Mouse (Mus musculus): ENCODE results near the gene Numbl. TPM values are rescaled to one million over a fixed set of nuclear protein-coding genes. Genes with fewer than 3 reads are reported as not detected.
"Not testable (repeated sequence)": the region's sequence is repeated elsewhere in the genome, so short reads cannot be mapped to it uniquely, and the experiment has no call there.

The Numbl gene
- total RNA-seq (2021), result 10 to 100 TPM; 10.7 to 13.8 TPM

GRCm38 (mm10) chr7:27258205-27258899 is at the start of gene Numbl:
TSS of gene Numbl (plus strand) at chr7:27258433.
- intact Hi-C loops (cut with DNase I), result no loop called here

GRCm38 (mm10) chr7:27212626-27213025 is 45.6 kb upstream of the Numbl start:
- no peak for DNase-seq
- intact Hi-C loops (cut with DNase I), result no loop called here

More at GRCm38 (mm10) chr7:27258205-27258899, at the start of gene Numbl:
- peak; percentile 94 for DNase-seq

GRCm38 (mm10) chr7:27218586-27218985 is 39.6 kb upstream of the Numbl start:
- intact Hi-C loops (cut with DNase I), result no loop called here
- DNase-seq, result no peak

- intact Hi-C loops (cut with DNase I), result no loop called here
These were observed 38.3 kb upstream of the Numbl start for GRCm38 (mm10) chr7:27219937-27220336.

GRCm38 (mm10) chr7:27221939-27222338 is 36.3 kb upstream of the Numbl start:
- DNase-seq, result no peak
- intact Hi-C loops (cut with DNase I), result no loop called here

More at GRCm38 (mm10) chr7:27219937-27220336, 38.3 kb upstream of the Numbl start:
- DNase-seq, result no peak

GRCm38 (mm10) chr7:27222538-27222937 is 35.7 kb upstream of the Numbl start:
- no peak for DNase-seq
- intact Hi-C loops (cut with DNase I), result no loop called here

- peak; percentile 30 to 34 for DNase-seq
- intact Hi-C loops (cut with DNase I), result loop anchor here (2.0 kb wide), 1 partner anchor 18 kb away; no protein-coding TSS in a partner anchor
These were observed 33.2 kb upstream of the Numbl start for GRCm38 (mm10) chr7:27224877-27225575.

GRCm38 (mm10) chr7:27227276-27227675 is 31.0 kb upstream of the Numbl start:
- no peak for DNase-seq
- intact Hi-C loops (cut with DNase I), result no loop called here

GRCm38 (mm10) chr7:27227676-27228075 is 30.6 kb upstream of the Numbl start:
- intact Hi-C loops (cut with DNase I), result loop anchor here (2.0 kb wide), 1 partner anchor 61 kb away; the partner anchor contains the start of gene Egln2
- DNase-seq, result peak in 1 of 2 experiments; percentile 29

- intact Hi-C loops (cut with DNase I), result loop anchor here (2.0 kb wide), 1 partner anchor 62 kb away; the partner anchor contains the start of gene Egln2
- peak; percentile 95 for DNase-seq
These were observed 29.9 kb upstream of the Numbl start, which contains the start of gene Itpkc for GRCm38 (mm10) chr7:27228281-27228821. TSS of gene Itpkc (minus strand) at chr7:27228661.

GRCm38 (mm10) chr7:27228865-27229264 is 29.4 kb upstream of the Numbl start:
- DNase-seq, result no peak
- intact Hi-C loops (cut with DNase I), result loop anchor here (2.0 kb wide), 1 partner anchor 62 kb away; the partner anchor contains the start of gene Egln2

- no peak for DNase-seq
- intact Hi-C loops (cut with DNase I), result no loop called here
These were observed 27.5 kb upstream of the Numbl start for GRCm38 (mm10) chr7:27230781-27231180.

- intact Hi-C loops (cut with DNase I), result no loop called here
These were observed 26.4 kb upstream of the Numbl start for GRCm38 (mm10) chr7:27231693-27232331.

GRCm38 (mm10) chr7:27232781-27233281 is 25.4 kb upstream of the Numbl start, which contains the start of gene Coq8b:
TSS of gene Coq8b (plus strand) at chr7:27233023.
- DNase-seq, result peak; percentile 95 to 96
- intact Hi-C loops (cut with DNase I), result no loop called here

More at GRCm38 (mm10) chr7:27231693-27232331, 26.4 kb upstream of the Numbl start:
- DNase-seq, result peak; percentile 62 to 66

GRCm38 (mm10) chr7:27233300-27233699 is 24.9 kb upstream of the Numbl start:
- DNase-seq, result no peak
- intact Hi-C loops (cut with DNase I), result no loop called here

- no peak for DNase-seq
- intact Hi-C loops (cut with DNase I), result no loop called here
These were observed 22.5 kb upstream of the Numbl start for GRCm38 (mm10) chr7:27235726-27236125.

- intact Hi-C loops (cut with DNase I), result no loop called here
- no peak for DNase-seq
These were observed 20.7 kb upstream of the Numbl start for GRCm38 (mm10) chr7:27237527-27237926.

GRCm38 (mm10) chr7:27238568-27238967 is 19.7 kb upstream of the Numbl start:
- intact Hi-C loops (cut with DNase I), result no loop called here
- no peak for DNase-seq

GRCm38 (mm10) chr7:27243211-27243610 is 15.0 kb upstream of the Numbl start:
- DNase-seq, result no peak
- intact Hi-C loops (cut with DNase I), result no loop called here

GRCm38 (mm10) chr7:27244088-27244487 is 14.1 kb upstream of the Numbl start:
- DNase-seq; intact Hi-C loops (cut with DNase I): not testable (repeated sequence)

All from heart, postnatal 10 days (tissue).